Mouse (Mus musculus): Measurements from ENCODE around the gene Adm2. TPM values are rescaled to one million over a fixed set of nuclear protein-coding genes. Genes with fewer than 3 reads are reported as not detected.

Gene Adm2
- polyA plus RNA-seq, 1 experiment = 71.1 TPM

GRCm38 (mm10) chr15:89334774-89335537 is 12.4 kb downstream of the Adm2 start:
- TF ChIP-seq E2F4 (IDR thresholded peaks at IDR 0.05; ENCODE audit: insufficient read depth) = no peak
- no peak for TF ChIP-seq REST (IDR thresholded peaks at IDR 0.05; ENCODE audit: insufficient read depth, insufficient read length)
- no peak for TF ChIP-seq MAX (IDR thresholded peaks at IDR 0.05; ENCODE audit: low read depth)
- no peak for TF ChIP-seq MYOD1 (IDR thresholded peaks at IDR 0.05; ENCODE audit: control insufficient read depth in 1 of 3, insufficient read length in 2 of 3, low read depth in 2 of 3)
- no peak overlapping the region for H3K4me3 ChIP-seq
- H3K36me3 ChIP-seq (ENCODE audit: control insufficient read depth, insufficient read depth) = no peaks in the 10 kb centered on the region
- peaks cover 29% of the 10 kb centered on the region for H3K27me3 ChIP-seq (ENCODE audit: control insufficient read depth, insufficient read depth, insufficient read length)
- no peaks in the 10 kb centered on the region for H3K79me2 ChIP-seq (ENCODE audit: control insufficient read depth, insufficient read depth)
- no peak overlapping the region for H3ac ChIP-seq (ENCODE audit: control insufficient read depth, insufficient read length)
- H3K4me2 ChIP-seq (ENCODE audit: low read depth) = no peak overlapping the region

DNA sequence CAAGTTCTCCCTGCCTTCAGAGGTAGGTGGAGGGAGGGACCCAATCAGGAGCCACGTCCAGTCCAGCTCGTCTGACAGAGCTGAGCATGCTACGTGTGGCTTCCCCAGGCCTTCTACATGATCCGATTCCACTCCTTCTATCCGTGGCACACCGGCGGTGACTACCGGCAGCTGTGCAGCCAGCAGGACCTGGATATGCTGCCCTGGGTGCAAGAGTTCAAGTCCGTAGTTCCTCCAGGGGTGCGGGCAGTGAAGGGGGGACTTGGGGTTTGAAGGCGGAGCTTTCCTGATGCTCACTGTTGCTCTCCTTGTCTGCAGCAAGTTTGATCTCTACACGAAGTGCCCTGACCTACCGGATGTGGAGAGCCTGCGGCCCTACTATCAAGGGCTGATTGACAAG is 13.9 kb downstream of the Adm2 start:
- H3K4me2 ChIP-seq (ENCODE audit: low read depth) = no peak overlapping the region
- H3K27me3 ChIP-seq (ENCODE audit: control insufficient read depth, insufficient read depth, insufficient read length) = peaks cover 32% of the 10 kb centered on the region
- H3ac ChIP-seq (ENCODE audit: control insufficient read depth, insufficient read length) = no peak overlapping the region
- no peaks in the 10 kb centered on the region for H3K79me2 ChIP-seq (ENCODE audit: control insufficient read depth, insufficient read depth)
- TF ChIP-seq POLR2A (IDR thresholded peaks at IDR 0.05; ENCODE audit: insufficient read length, low read depth) = no peak
- no peak for TF ChIP-seq MYOG (IDR thresholded peaks at IDR 0.05; ENCODE audit: control insufficient read depth in 1 of 3, insufficient read depth in 1 of 3, insufficient read length in 2 of 3, low read depth in 2 of 3)
- no peak for TF ChIP-seq TCF3 (IDR thresholded peaks at IDR 0.05; ENCODE audit: insufficient read length, low read depth)
- no peak for TF ChIP-seq MYOD1 (IDR thresholded peaks at IDR 0.05; ENCODE audit: control insufficient read depth in 1 of 3, insufficient read length in 2 of 3, low read depth in 2 of 3)
- TF ChIP-seq SRF (IDR thresholded peaks at IDR 0.05; ENCODE audit: control insufficient read depth, insufficient read length, low read depth) = no peak
- TF ChIP-seq POLR2AphosphoS2 (IDR thresholded peaks at IDR 0.05; ENCODE audit: insufficient read length, low read depth) = no peak
- TF ChIP-seq CEBPB (IDR thresholded peaks at IDR 0.05; ENCODE audit: insufficient read depth, poor library complexity, severe bottlenecking) = no peak
- no peak for TF ChIP-seq MAX (IDR thresholded peaks at IDR 0.05; ENCODE audit: low read depth)
- H3K36me3 ChIP-seq (ENCODE audit: control insufficient read depth, insufficient read depth) = no peaks in the 10 kb centered on the region
- no peak overlapping the region for H3K4me3 ChIP-seq

DNA sequence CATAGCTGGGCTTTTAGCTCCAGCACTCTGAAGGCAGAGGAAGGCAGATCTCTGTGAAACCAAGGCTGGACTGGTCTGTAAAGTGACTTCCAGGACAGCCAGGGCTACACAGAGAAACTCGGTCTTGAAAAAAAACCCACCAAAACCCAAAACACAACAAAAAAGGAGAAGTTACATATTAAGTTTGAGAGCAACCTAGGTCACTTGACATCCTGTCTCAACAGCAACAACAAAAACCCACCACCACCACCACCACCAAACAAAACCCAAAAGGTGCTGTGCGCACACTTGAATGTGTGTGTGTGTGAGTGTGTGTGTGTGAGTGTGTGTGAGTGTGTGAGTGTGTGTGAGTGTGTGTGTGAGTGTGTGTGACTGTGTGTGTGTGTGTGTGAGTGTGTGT is 17.2 kb downstream of the Adm2 start:
- Histone ChIP-seq H3ac (ENCODE audit: control insufficient read depth, insufficient read length) (no peak overlapping the region), H3K36me3 (ENCODE audit: control insufficient read depth, insufficient read depth) (no peaks in the 10 kb centered on the region), H3K27me3 (ENCODE audit: control insufficient read depth, insufficient read depth, insufficient read length) (peaks cover 18% of the 10 kb centered on the region)

DNA sequence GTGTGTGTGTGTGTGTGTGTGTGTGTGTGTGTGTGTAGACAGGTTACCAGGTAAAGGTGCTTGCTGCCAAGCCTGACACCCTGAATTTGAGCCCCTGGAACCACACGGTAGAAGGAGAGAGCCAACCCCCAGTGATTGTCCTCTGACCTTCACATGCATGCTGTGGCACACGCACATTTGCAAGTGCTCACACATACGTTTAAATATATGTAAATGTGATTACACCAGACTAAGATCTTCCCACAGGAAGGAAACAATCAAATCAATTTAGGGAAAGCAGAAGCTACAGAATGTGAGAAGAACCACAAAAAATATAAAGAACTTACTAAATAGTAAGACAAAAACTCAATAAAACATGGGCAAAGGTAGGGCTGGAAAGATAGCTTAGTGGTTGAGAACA is 17.6 kb downstream of the Adm2 start:
- TF ChIP-seq POLR2A (IDR thresholded peaks at IDR 0.05; ENCODE audit: insufficient read length, low read depth) (no peak), POLR2AphosphoS2 (IDR thresholded peaks at IDR 0.05; ENCODE audit: insufficient read length, low read depth) (no peak), CEBPB (IDR thresholded peaks at IDR 0.05; ENCODE audit: insufficient read depth, poor library complexity, severe bottlenecking) (no peak), REST (IDR thresholded peaks at IDR 0.05; ENCODE audit: insufficient read depth, insufficient read length) (no peak), USF1 (IDR thresholded peaks at IDR 0.05; ENCODE audit: low read depth) (no peak), E2F4 (IDR thresholded peaks at IDR 0.05; ENCODE audit: insufficient read depth) (no peak), TCF3 (IDR thresholded peaks at IDR 0.05; ENCODE audit: insufficient read length, low read depth) (no peak), SRF (IDR thresholded peaks at IDR 0.05; ENCODE audit: control insufficient read depth, insufficient read length, low read depth) (no peak), TCF12 (IDR thresholded peaks at IDR 0.05; ENCODE audit: insufficient read depth, poor library complexity, severe bottlenecking) (no peak), MYOD1 (IDR thresholded peaks at IDR 0.05; ENCODE audit: control insufficient read depth in 1 of 3, insufficient read length in 2 of 3, low read depth in 2 of 3) (no peak)
- Histone ChIP-seq H3K27me3 (ENCODE audit: control insufficient read depth, insufficient read depth, insufficient read length) (peaks cover 14% of the 10 kb centered on the region), H3K79me2 (ENCODE audit: control insufficient read depth, insufficient read depth) (no peaks in the 10 kb centered on the region), H3K36me3 (ENCODE audit: control insufficient read depth, insufficient read depth) (no peaks in the 10 kb centered on the region), H3K4me2 (ENCODE audit: low read depth) (no peak overlapping the region), H3ac (ENCODE audit: control insufficient read depth, insufficient read length) (no peak overlapping the region), H3K4me3 (no peak overlapping the region)

More for the DNA sequence above, 17.2 kb downstream of the Adm2 start:
- TF ChIP-seq POLR2AphosphoS2 (IDR thresholded peaks at IDR 0.05; ENCODE audit: insufficient read length, low read depth) = no peak
- no peak for TF ChIP-seq MYOG (IDR thresholded peaks at IDR 0.05; ENCODE audit: control insufficient read depth in 1 of 3, insufficient read depth in 1 of 3, insufficient read length in 2 of 3, low read depth in 2 of 3)
- no peak for TF ChIP-seq CEBPB (IDR thresholded peaks at IDR 0.05; ENCODE audit: insufficient read depth, poor library complexity, severe bottlenecking)
- no peak for TF ChIP-seq REST (IDR thresholded peaks at IDR 0.05; ENCODE audit: insufficient read depth, insufficient read length)
- TF ChIP-seq USF1 (IDR thresholded peaks at IDR 0.05; ENCODE audit: low read depth) = no peak
- no peak for TF ChIP-seq E2F4 (IDR thresholded peaks at IDR 0.05; ENCODE audit: insufficient read depth)
- no peak for TF ChIP-seq MYOD1 (IDR thresholded peaks at IDR 0.05; ENCODE audit: control insufficient read depth in 1 of 3, insufficient read length in 2 of 3, low read depth in 2 of 3)
- no peak for TF ChIP-seq SRF (IDR thresholded peaks at IDR 0.05; ENCODE audit: control insufficient read depth, insufficient read length, low read depth)
- no peak for TF ChIP-seq POLR2A (IDR thresholded peaks at IDR 0.05; ENCODE audit: insufficient read length, low read depth)
- no peak for TF ChIP-seq MAX (IDR thresholded peaks at IDR 0.05; ENCODE audit: low read depth)
- no peaks in the 10 kb centered on the region for H3K79me2 ChIP-seq (ENCODE audit: control insufficient read depth, insufficient read depth)
- H3K4me2 ChIP-seq (ENCODE audit: low read depth) = no peak overlapping the region
- H3K4me3 ChIP-seq = no peak overlapping the region

DNA sequence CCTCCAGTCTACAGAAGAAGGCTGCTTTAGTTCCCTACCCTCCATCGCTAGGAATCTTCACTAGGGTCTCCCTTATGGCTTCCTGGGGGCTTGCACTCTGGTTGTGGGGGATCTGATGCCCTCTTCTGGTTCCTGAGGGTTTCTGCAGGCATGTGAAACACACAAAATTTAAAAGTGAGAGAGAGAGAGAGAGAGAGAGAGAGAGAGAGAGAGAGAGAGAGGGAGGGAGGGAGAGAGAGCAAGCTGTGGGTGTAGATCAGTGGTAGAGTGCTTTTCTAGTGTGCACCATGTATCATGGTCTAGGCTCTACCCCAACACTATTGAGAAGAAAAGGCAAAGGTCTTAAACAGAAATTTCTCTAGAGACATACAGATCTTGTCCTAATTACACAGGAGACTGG is 19.2 kb downstream of the Adm2 start:
- Histone ChIP-seq H3K4me3 (no peak overlapping the region), H3K36me3 (ENCODE audit: control insufficient read depth, insufficient read depth) (no peaks in the 10 kb centered on the region), H3ac (ENCODE audit: control insufficient read depth, insufficient read length) (no peak overlapping the region), H3K79me2 (ENCODE audit: control insufficient read depth, insufficient read depth) (no peaks in the 10 kb centered on the region), H3K27me3 (ENCODE audit: control insufficient read depth, insufficient read depth, insufficient read length) (peaks cover 6% of the 10 kb centered on the region), H3K4me2 (ENCODE audit: low read depth) (no peak overlapping the region)
- TF ChIP-seq E2F4 (IDR thresholded peaks at IDR 0.05; ENCODE audit: insufficient read depth) (no peak), POLR2A (IDR thresholded peaks at IDR 0.05; ENCODE audit: insufficient read length, low read depth) (no peak), MYOG (IDR thresholded peaks at IDR 0.05; ENCODE audit: control insufficient read depth in 1 of 3, insufficient read depth in 1 of 3, insufficient read length in 2 of 3, low read depth in 2 of 3) (no peak), MYOD1 (IDR thresholded peaks at IDR 0.05; ENCODE audit: control insufficient read depth in 1 of 3, insufficient read length in 2 of 3, low read depth in 2 of 3) (no peak), USF1 (IDR thresholded peaks at IDR 0.05; ENCODE audit: low read depth) (no peak), TCF12 (IDR thresholded peaks at IDR 0.05; ENCODE audit: insufficient read depth, poor library complexity, severe bottlenecking) (no peak), POLR2AphosphoS2 (IDR thresholded peaks at IDR 0.05; ENCODE audit: insufficient read length, low read depth) (no peak), CEBPB (IDR thresholded peaks at IDR 0.05; ENCODE audit: insufficient read depth, poor library complexity, severe bottlenecking) (no peak), REST (IDR thresholded peaks at IDR 0.05; ENCODE audit: insufficient read depth, insufficient read length) (no peak), SRF (IDR thresholded peaks at IDR 0.05; ENCODE audit: control insufficient read depth, insufficient read length, low read depth) (no peak), MAX (IDR thresholded peaks at IDR 0.05; ENCODE audit: low read depth) (no peak), TCF3 (IDR thresholded peaks at IDR 0.05; ENCODE audit: insufficient read length, low read depth) (no peak)

Data from myocyte (in vitro differentiated cells).